Mouse (Mus musculus): ENCODE measurements around the gene Tob2.

Gene Tob2

DNA sequence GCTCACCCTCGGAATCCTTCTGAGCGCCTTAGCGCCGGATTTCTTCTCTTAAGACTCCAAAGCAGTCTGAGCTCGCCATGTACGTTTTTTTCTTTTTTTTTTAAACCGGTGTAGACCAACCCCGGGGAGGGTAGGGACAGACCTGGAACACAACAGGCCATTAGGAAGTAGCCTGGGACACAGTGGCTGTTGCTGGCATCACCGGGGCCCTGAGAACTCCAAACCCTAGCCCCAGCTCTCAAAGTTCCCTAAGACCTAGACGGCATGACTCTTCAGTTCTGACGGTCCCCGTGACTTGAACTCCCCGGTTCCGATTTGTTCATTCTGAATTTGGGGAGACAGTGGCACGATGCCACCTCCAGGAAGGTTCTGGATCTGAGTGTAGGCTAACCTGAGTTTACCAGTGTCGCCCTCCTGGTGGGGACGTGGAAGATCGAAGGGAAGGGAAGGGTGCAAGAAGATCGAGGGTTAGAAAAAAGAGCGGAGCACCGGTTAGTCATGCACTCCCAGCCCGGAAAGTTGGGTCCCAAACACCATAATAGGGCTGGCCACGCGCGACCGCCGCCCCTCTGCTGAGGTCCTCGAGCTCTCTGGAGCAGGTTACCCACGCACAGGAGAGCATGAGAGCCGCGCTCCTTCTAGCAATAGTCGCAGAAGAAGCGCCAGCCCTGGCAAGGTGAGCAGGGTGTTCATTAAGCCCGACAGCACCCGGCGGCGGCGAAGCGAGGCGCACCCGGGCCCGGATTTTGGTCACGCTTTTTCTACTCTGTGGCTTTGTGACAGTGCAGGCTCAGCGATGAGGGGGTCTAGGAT lies at the start of gene Tob2:
TSS of gene Tob2 (minus strand) at position 280 of the 813 bp plus-strand sequence.
- Histone ChIP-seq H3K27me3 (ENCODE audit: control insufficient read depth, insufficient read depth, low read length, poor library complexity, severe bottlenecking) (no peaks in the 10 kb centered on the region), H3K36me3 (ENCODE audit: control insufficient read depth, insufficient read depth, low read length, poor library complexity, severe bottlenecking) (no peaks in the 10 kb centered on the region)
- DNase-seq (ENCODE audit: low read depth, low spot score), result peak; percentile 74

GRCm38 (mm10) chr15:81907953-81908352 lies 49.4 kb upstream of the Tob2 start:
- H3K27me3 ChIP-seq (ENCODE audit: control insufficient read depth, insufficient read depth, low read length, poor library complexity, severe bottlenecking), result no peaks in the 10 kb centered on the region
- H3K36me3 ChIP-seq (ENCODE audit: control insufficient read depth, insufficient read depth, low read length, poor library complexity, severe bottlenecking), result peaks cover 6% of the 10 kb centered on the region
- no peak for DNase-seq (ENCODE audit: low read depth, low spot score)

DNA sequence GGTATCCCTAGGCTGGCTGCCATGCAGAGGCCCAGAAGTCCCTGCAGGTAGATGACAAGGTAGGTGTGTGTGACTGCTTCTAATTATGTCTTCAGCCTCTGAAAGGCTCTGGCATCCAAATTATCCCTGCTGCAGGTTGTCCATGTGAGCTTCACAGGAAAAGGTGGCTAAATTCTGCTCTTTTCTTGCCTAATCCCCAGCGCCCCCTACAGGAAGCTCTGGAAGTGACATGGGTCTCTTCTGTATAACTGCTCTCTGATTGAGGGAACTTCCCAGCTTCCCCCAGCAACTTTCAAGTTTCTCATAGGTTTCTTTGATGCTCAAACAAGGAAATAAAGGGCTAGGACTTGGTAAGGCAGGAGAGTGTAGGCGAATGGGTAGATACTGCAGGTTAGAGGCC lies 46.3 kb upstream of the Tob2 start:
- DNase-seq (ENCODE audit: low read depth, low spot score), result peak; percentile 82
- peaks cover 7% of the 10 kb centered on the region for H3K36me3 ChIP-seq (ENCODE audit: control insufficient read depth, insufficient read depth, low read length, poor library complexity, severe bottlenecking)
- no peaks in the 10 kb centered on the region for H3K27me3 ChIP-seq (ENCODE audit: control insufficient read depth, insufficient read depth, low read length, poor library complexity, severe bottlenecking)

GRCm38 (mm10) chr15:81898751-81899150 lies 40.2 kb upstream of the Tob2 start:
- Histone ChIP-seq H3K27me3 (ENCODE audit: control insufficient read depth, insufficient read depth, low read length, poor library complexity, severe bottlenecking) (no peaks in the 10 kb centered on the region), H3K36me3 (ENCODE audit: control insufficient read depth, insufficient read depth, low read length, poor library complexity, severe bottlenecking) (peaks cover 5% of the 10 kb centered on the region)
- DNase-seq (ENCODE audit: low read depth, low spot score), result no peak

DNA sequence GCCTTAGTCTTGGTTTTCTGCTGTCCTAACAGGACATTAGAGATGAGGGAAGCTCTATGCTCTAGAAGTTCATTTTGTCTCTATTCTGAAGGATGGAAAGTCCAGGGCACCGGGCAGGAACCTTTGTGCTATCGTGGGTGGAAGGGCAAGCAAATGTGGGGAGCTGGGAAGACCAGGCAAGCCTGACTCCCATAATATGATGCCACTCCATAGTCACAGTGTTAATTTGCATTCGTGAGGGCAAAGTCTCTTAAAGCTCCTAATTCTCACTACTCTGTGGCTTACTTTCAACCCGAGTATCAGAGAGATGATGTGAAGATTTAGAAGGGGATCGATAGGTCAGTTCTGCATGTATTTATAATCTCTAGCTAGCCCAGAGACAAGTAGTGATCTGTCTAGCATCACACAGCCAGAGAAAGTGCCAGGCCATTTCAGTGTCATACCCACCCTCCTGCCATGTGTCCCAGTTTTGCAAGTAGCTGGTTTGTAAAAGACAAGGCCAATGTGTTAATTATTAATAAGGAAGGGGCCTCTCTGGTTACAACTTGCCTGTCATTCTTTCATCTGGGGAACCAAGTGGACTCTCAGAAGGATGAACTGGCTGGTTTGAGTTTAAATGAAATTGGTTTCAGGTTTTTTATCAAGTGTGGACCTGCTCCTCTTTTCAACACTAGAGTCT lies 39.1 kb upstream of the Tob2 start:
- no peak for DNase-seq (ENCODE audit: low read depth, low spot score)
- Histone ChIP-seq H3K36me3 (ENCODE audit: control insufficient read depth, insufficient read depth, low read length, poor library complexity, severe bottlenecking) (peaks cover 5% of the 10 kb centered on the region), H3K27me3 (ENCODE audit: control insufficient read depth, insufficient read depth, low read length, poor library complexity, severe bottlenecking) (no peaks in the 10 kb centered on the region)

DNA sequence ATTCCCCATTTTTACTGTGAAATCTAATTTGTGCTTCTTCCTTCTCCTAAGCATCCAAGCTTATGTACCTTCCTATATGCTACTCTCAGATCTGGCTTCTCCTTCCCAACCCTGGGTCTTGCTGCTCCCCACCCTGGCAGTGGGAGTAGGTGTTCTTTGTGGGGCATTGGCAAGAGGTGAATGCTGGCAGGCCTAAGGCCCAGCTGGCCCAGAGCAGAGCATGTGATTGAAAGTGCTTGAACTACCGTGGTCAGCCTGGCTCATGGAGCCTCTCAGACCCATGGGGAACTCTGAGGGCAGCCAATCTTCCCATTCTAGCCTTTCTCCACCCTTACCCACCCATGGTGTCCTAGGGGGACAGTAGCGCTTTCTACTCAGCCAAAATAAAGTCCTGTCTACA lies 37.8 kb upstream of the Tob2 start:
- DNase-seq (ENCODE audit: low read depth, low spot score), result no peak
- H3K27me3 ChIP-seq (ENCODE audit: control insufficient read depth, insufficient read depth, low read length, poor library complexity, severe bottlenecking), result no peaks in the 10 kb centered on the region
- H3K36me3 ChIP-seq (ENCODE audit: control insufficient read depth, insufficient read depth, low read length, poor library complexity, severe bottlenecking), result peaks cover 5% of the 10 kb centered on the region

DNA sequence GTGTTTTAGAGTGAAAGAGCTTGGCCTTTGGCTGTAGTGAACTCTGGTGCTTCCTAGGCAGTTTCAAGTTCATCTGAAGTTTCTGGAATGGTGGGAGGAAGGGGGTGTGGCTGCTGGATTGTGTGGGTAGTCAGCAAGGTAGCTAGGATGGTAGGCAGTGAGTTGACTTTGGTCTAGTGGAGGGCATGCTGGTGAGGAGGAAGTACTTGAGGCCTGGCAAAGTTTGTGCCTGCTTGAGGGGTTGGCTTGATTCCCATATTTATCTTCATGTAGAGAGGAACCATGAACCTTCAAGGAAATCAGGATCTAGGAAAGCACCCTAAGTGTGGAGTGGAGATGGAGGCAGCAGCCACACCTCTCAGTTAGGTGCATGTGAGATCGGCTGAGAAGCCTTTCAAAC lies 35.4 kb upstream of the Tob2 start:
- no peaks in the 10 kb centered on the region for H3K27me3 ChIP-seq (ENCODE audit: control insufficient read depth, insufficient read depth, low read length, poor library complexity, severe bottlenecking)
- H3K36me3 ChIP-seq (ENCODE audit: control insufficient read depth, insufficient read depth, low read length, poor library complexity, severe bottlenecking), result peaks cover 4% of the 10 kb centered on the region
- no peak for DNase-seq (ENCODE audit: low read depth, low spot score)

GRCm38 (mm10) chr15:81891822-81892580 lies 33.4 kb upstream of the Tob2 start:
- Histone ChIP-seq H3K27me3 (ENCODE audit: control insufficient read depth, insufficient read depth, low read length, poor library complexity, severe bottlenecking) (no peaks in the 10 kb centered on the region), H3K36me3 (ENCODE audit: control insufficient read depth, insufficient read depth, low read length, poor library complexity, severe bottlenecking) (peaks cover 4% of the 10 kb centered on the region)
- DNase-seq (ENCODE audit: low read depth, low spot score), result no peak

- no peak for DNase-seq (ENCODE audit: low read depth, low spot score)
- H3K27me3 ChIP-seq (ENCODE audit: control insufficient read depth, insufficient read depth, low read length, poor library complexity, severe bottlenecking), result no peaks in the 10 kb centered on the region
- H3K36me3 ChIP-seq (ENCODE audit: control insufficient read depth, insufficient read depth, low read length, poor library complexity, severe bottlenecking), result peaks cover 4% of the 10 kb centered on the region
These were observed 32.7 kb upstream of the Tob2 start for GRCm38 (mm10) chr15:81891140-81891802.

DNA sequence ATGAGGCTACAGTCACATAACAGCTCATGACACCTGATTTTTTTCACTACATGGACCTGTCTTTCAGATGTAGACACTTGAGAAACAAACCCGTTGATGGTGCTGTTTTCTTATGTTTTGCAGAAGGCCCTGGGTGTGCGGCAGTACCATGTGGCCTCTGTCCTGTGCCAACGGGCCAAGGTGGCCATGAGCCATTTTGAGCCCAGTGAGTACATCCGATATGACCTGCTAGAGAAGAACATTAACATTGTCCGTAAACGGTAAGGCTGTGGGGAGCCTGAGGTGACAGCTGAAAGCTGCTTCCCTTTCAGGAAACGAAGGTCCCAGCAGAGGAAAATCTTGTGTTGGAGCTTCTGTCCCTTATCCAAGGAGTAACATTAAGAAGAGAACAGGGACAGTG lies 30.6 kb upstream of the Tob2 start:
- no peak for DNase-seq (ENCODE audit: low read depth, low spot score)
- Histone ChIP-seq H3K36me3 (ENCODE audit: control insufficient read depth, insufficient read depth, low read length, poor library complexity, severe bottlenecking) (peaks cover 2% of the 10 kb centered on the region), H3K27me3 (ENCODE audit: control insufficient read depth, insufficient read depth, low read length, poor library complexity, severe bottlenecking) (no peaks in the 10 kb centered on the region)

DNA sequence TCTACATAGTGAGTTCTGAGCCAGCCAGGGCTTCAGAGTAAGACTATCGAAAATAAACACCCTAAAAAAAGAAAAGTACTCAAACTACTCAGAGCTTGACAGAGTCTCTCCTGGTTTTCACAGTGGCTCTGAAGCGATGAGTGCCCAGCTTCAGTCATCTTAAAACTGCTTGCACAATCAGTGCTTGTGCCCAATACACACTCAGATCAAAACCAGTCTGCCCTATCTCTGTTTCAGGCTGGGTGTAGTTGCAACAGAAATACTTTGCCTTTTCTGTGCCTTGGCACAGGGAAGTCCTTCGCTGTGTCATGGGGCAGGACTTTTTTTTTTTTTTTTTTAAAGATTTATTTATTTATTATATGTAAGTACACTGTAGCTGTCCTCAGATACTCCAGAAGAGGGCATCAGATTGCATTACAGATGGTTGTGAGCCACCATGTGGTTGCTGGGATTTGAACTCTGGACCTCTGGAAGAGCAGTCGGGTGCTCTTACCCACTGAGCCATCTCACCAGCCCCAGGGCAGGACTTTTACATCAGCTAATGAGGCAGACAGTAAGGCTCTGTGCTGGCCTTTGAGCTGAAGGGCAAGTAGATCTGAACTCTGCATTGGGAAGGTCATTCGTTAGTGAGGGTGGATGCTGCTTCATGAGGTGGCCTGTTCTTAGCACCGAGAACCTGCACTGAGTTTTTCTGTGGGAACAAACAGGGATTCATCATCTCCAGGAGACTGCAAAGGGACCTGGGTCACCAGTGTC lies 28.4 kb upstream of the Tob2 start:
- Histone ChIP-seq H3K27me3 (ENCODE audit: control insufficient read depth, insufficient read depth, low read length, poor library complexity, severe bottlenecking) (no peaks in the 10 kb centered on the region), H3K36me3 (ENCODE audit: control insufficient read depth, insufficient read depth, low read length, poor library complexity, severe bottlenecking) (peaks cover 2% of the 10 kb centered on the region)
- no peak for DNase-seq (ENCODE audit: low read depth, low spot score)

DNA sequence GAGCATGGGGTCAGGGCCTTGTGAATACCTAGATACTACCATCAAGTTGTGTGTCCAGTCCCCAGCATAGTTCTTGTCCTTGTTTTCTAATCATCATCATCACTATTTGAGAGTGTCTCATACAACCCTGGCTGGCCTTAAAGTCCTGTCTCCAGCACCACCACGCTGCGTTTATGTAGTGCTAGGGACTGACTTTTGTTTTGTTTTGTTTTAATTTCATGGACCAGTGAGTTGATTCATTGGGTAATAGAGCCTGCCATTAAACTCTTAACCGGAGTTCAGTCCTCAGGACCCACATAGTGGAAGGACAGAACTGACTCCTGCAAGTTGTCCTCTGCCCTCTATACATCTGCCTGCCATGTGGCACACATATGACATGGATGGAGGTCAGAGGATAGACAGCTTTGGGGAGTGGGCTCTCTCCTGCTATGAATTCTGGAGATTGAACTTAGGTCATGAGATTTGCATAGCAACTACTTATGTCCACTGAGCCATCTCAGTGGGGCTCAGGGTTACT lies 26.9 kb upstream of the Tob2 start:
- DNase-seq (ENCODE audit: low read depth, low spot score), result no peak
- peaks cover 2% of the 10 kb centered on the region for H3K36me3 ChIP-seq (ENCODE audit: control insufficient read depth, insufficient read depth, low read length, poor library complexity, severe bottlenecking)
- H3K27me3 ChIP-seq (ENCODE audit: control insufficient read depth, insufficient read depth, low read length, poor library complexity, severe bottlenecking), result no peaks in the 10 kb centered on the region

DNA sequence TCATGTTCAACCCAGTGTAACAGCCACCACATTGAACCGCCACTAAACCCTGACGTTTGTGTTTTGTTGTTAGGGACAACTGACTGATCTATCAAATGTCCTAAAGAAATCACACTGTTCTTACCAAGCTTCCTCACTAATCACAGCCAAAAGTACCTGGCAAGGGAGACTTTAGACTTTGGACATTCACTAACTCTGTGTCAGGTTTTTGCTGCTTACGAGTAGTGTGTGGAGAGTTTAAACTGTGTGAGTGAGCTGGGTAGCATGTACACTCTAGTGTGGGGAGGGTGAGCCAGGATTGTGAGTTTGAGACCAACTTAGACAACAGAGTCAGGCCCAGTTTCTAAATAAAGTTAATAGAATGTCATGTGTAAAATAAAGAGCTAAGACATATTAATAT lies 23.8 kb upstream of the Tob2 start:
- DNase-seq (ENCODE audit: low read depth, low spot score), result no peak
- H3K27me3 ChIP-seq (ENCODE audit: control insufficient read depth, insufficient read depth, low read length, poor library complexity, severe bottlenecking), result no peaks in the 10 kb centered on the region

More for the DNA sequence above, 23.8 kb upstream of the Tob2 start:
- H3K36me3 ChIP-seq (ENCODE audit: control insufficient read depth, insufficient read depth, low read length, poor library complexity, severe bottlenecking), result no peaks in the 10 kb centered on the region

All from splenic B cell, adult 2 months (primary cell).